Mouse (Mus musculus) embryonic fibroblast, embryonic 13.5 days (primary cell): Measurements from ENCODE around the gene Trp73. TPM values are rescaled to one million over a fixed set of nuclear protein-coding genes. Genes with fewer than 3 reads are reported as not detected.

Source experiments
- H3K27ac ChIP-seq: 2 replicates; pipeline ENCODE4 v1.5.1; 2012; ENCODE audit warnings: low read length, control low read depth, inconsistent platforms; ENCODE audit not compliant: insufficient read depth
- H3K4me1 ChIP-seq: 2 replicates; pipeline ENCODE4 v1.6.1; 2011; ENCODE audit warnings: low read length; ENCODE audit not compliant: control insufficient read depth, insufficient read depth
- H3K4me3 ChIP-seq: 2 replicates; pipeline ENCODE4 v1.5.1; 2011; ENCODE audit warnings: mild to moderate bottlenecking, control low read depth, low read length; ENCODE audit not compliant: insufficient read depth
- CTCF ChIP-seq: IDR thresholded peaks from 2 replicates; pipeline ENCODE4 v1.5.1; 2011; ENCODE audit warnings: mild to moderate bottlenecking, control low read depth, low read length, moderate library complexity, borderline replicate concordance; ENCODE audit not compliant: insufficient read depth
- POLR2A ChIP-seq: IDR thresholded peaks from 2 replicates; pipeline ENCODE4 v1.6.1; 2011; ENCODE audit warnings: low read depth, mild to moderate bottlenecking, control low read depth, low read length, moderate library complexity
- polyA plus RNA-seq: library from polyadenylated mRNA; stranded (reverse); fragments of >200 nt; gene quantifications from 2 replicates; pipeline ENCODE4 v1.2.4, GENCODE M21; 2011; ENCODE audit warnings: low read depth; ENCODE audit not compliant: missing spikeins, insufficient read length

The Trp73 gene
- polyA plus RNA-seq, 1 experiment: not detected

GRCm38 (mm10) chr4:154012132-154012882, 127.7 kb downstream of the Trp73 start:
- Histone ChIP-seq H3K4me1 (peaks cover 7% of the 10 kb centered on the region), H3K4me3 (peak overlapping the region; percentile 98), H3K27ac (no peak overlapping the region)
- no peak for TF ChIP-seq CTCF
- no peak for TF ChIP-seq POLR2A

GRCm38 (mm10) chr4:154011646-154012089, 128.3 kb downstream of the Trp73 start, which contains the start of gene Lrrc47:
Lrrc47 (plus strand) TSS chr4:154011731.
- H3K27ac ChIP-seq: no peak within 1 kb of the TSS
- peak within 1 kb of the TSS; percentile 98 for H3K4me3 ChIP-seq
- H3K4me1 ChIP-seq: peaks cover 7% of the 10 kb centered on the region
- TF ChIP-seq POLR2A (peak; percentile 83; the same call in 1 of the 2 replicates), CTCF (no peak)

DNA sequence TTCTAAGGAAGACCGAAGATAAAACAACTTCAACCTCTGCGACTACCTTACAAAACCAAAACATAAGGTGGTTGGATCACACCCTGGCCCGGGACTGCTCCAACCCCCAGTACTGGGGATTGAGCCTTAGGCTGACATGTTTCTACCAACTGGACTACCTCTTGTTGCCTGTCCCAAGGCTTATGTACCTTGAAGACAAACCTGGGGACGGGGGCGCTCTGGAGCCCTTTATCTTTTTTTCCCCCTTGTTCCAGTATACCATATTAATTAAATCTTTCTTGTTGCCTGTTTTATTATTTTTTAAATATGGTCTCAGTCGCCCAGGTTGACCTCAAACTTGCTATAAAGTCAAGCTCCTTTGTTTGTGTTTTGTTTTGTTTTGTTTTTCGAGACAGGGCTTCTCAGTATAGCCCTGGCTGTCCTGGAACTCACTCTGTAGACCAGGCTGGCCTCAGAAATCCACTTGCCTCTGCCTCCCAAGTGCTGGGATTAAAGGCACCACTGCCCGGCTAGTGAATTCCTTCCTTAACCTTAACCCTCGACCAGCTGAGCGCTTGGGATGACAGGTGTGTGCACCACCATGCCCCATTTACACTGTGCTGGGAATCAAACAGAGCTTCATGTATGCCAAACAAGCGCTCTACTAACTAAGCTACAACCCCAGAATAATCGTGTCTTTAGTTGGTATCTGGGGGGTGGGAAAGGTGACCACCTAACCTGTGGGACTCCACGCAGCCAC, 128.9 kb downstream of the Trp73 start:
- no peak; the same call in 1 of the 2 replicates for TF ChIP-seq POLR2A
- no peak overlapping the region for H3K27ac ChIP-seq
- peaks cover 7% of the 10 kb centered on the region for H3K4me1 ChIP-seq
- H3K4me3 ChIP-seq: peak overlapping the region; percentile 98

DNA sequence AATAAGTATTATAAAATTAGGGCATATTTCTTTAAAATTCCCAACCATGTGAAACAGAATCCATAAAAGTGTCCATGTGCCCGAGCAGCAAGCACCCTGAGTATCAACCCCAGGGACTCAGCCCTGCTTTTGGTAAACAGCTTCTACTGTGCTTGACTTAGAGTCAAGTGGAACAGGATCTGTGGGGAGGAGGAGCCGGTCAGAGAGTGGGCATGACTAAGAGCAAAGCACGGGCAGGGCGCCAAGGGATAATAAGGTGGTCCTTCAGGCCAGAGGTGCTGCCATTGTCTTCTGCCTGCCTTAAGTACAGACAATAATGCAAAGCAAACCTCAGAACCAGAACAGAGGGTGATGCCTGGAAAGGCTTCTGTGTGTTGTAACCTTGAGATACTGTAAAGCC, 132.2 kb downstream of the Trp73 start:
- TF ChIP-seq POLR2A (no peak), CTCF (no peak)

DNA sequence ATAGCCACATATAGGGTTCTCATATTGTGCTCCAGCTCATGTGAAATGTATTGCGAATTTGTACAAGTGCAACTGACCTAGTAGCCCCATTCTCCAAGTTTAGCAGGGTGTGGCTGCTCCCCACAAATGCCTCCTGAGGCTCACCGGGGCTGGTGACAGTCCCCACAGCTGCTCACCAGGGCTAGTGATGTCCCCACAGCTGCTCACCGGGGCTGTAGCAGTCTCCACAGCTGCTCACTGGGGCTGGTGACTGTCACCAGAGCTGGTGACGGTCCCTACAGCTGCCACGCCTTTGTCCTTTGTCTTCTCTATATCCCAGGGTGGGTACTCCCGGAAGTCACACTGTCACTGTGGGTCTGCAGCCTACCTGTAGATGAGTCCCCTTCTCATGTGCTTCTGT, 133.7 kb downstream of the Trp73 start:
- TF ChIP-seq CTCF (no peak), POLR2A (no peak)
- no peaks in the 10 kb centered on the region for H3K4me1 ChIP-seq
- no peak overlapping the region for H3K4me3 ChIP-seq
- no peak overlapping the region for H3K27ac ChIP-seq

More for the DNA sequence above, 132.2 kb downstream of the Trp73 start:
- Histone ChIP-seq H3K27ac (no peak overlapping the region), H3K4me3 (no peak overlapping the region), H3K4me1 (no peaks in the 10 kb centered on the region)

Other genes starting within 250 kb of the Trp73 start
- gene A430005L14Rik, start 183.0 kb downstream of the Trp73 start, polyA plus RNA-seq: 14.2 and 18.5 TPM in 2 replicates
- 6.1 and 7.7 TPM in 2 replicates for gene Dffb, start 165.1 kb downstream of the Trp73 start, polyA plus RNA-seq
- 11.4 and 16.0 TPM in 2 replicates for gene Cep104, start 165.0 kb downstream of the Trp73 start, polyA plus RNA-seq
- gene Lrrc47, start 128.5 kb downstream of the Trp73 start, polyA plus RNA-seq: 40.4 and 41.8 TPM in 2 replicates
- gene Smim1, start 114.0 kb downstream of the Trp73 start, polyA plus RNA-seq: 26.4 and 28.7 TPM in 2 replicates
- gene Ccdc27, start 97.5 kb downstream of the Trp73 start, polyA plus RNA-seq: not detected in 2 replicates
- 9.9 and 13.0 TPM in 2 replicates for gene Wrap73, start 2.2 kb upstream of the Trp73 start, polyA plus RNA-seq
- 85.8 and 86.3 TPM in 2 replicates for gene Tprgl, start 20.5 kb upstream of the Trp73 start, polyA plus RNA-seq
- gene Megf6, start 30.5 kb upstream of the Trp73 start, polyA plus RNA-seq: 2.3 and 22.7 TPM in 2 replicates
- 0.32 TPM in 1 of 2 replicates, not detected in the other for gene Arhgef16, start 161.5 kb upstream of the Trp73 start, polyA plus RNA-seq
- not detected in 2 replicates for gene B230104I21Rik, start 195.9 kb upstream of the Trp73 start, polyA plus RNA-seq